Mouse (Mus musculus) midbrain, embryonic 11.5 days (tissue): ENCODE measurements around the gene Ankfn1. TPM values are rescaled to one million over a fixed set of nuclear protein-coding genes. Genes with fewer than 3 reads are reported as not detected.
A peak's percentile ranks its signal among the peaks of the same experiment; 100 is the strongest.

Source experiments
- ATAC-seq: fragments of 200-750 bp; cut with Nextera tagmentation; 2 replicates; pipeline ENCODE4 v1.8.0; 2017; ENCODE audit warnings: moderate TSS enrichment, moderate library complexity; ENCODE audit not compliant: low FRiP score
- DNase-seq: peaks from one replicate; pipeline ENCODE4 v3.0.0; 2015; ENCODE audit warnings: low spot score; ENCODE audit errors: missing footprints
- H3K27ac ChIP-seq: fragments of 300-500 bp; sonication (generic); 2 replicates; pipeline ENCODE4 v1.5.1; 2014; ENCODE audit warnings: low read depth, low read length
- H3K27me3 ChIP-seq: fragments of 300-500 bp; sonication (generic); 2 replicates; pipeline ENCODE4 v1.6.1; 2014; ENCODE audit warnings: mild to moderate bottlenecking, low read length, moderate library complexity, mixed read lengths; ENCODE audit not compliant: control insufficient read depth, insufficient read depth
- H3K36me3 ChIP-seq: fragments of 300-500 bp; sonication (generic); 2 replicates; pipeline ENCODE4 v1.6.1; 2014; ENCODE audit warnings: mild to moderate bottlenecking, low read length, moderate library complexity, mixed read lengths; ENCODE audit not compliant: control insufficient read depth, insufficient read depth
- H3K4me1 ChIP-seq: fragments of 300-500 bp; sonication (generic); 2 replicates; pipeline ENCODE4 v1.6.1; 2014; ENCODE audit warnings: low read length; ENCODE audit not compliant: control insufficient read depth, insufficient read depth
- H3K4me2 ChIP-seq: fragments of 300-500 bp; sonication (generic); 2 replicates; pipeline ENCODE4 v1.6.1; 2014; ENCODE audit warnings: mild to moderate bottlenecking, moderate library complexity
- H3K4me3 ChIP-seq: fragments of 300-500 bp; sonication (generic); 2 replicates; pipeline ENCODE4 v1.5.1; 2014; ENCODE audit warnings: low read depth, low read length
- H3K9ac ChIP-seq: fragments of 300-500 bp; sonication (generic); 2 replicates; pipeline ENCODE4 v1.6.1; 2014; ENCODE audit warnings: low read length
- H3K9me3 ChIP-seq: fragments of 300-500 bp; sonication (generic); 2 replicates; pipeline ENCODE4 v1.6.1; 2016; ENCODE audit warnings: low read length; ENCODE audit not compliant: control insufficient read depth
- WGBS: fragments of 180-500 bp; shearing (Covaris S2); extraction: QIAGEN DNeasy Blood & Tissue Kit; methylation state at CpG from one replicate; pipeline ENCODE4 v1.1.7; 2014; 5-methylcytosine and 5-hydroxymethylcytosine counted together
- polyA plus RNA-seq: library from polyadenylated mRNA; unstranded; fragments of >200 nt; fragmentation: Nextera tagmentation; extraction: Ambion mirVana; gene quantifications from 2 replicates; pipeline ENCODE4 v1.2.1, GENCODE M21; 2014

The Ankfn1 gene
- polyA plus RNA-seq, 1 experiment from 2014 or later: 2.2 TPM

- ATAC-seq: no peak
- Histone ChIP-seq H3K9me3 (no peaks in the 10 kb centered on the region), H3K27me3 (no peaks in the 10 kb centered on the region), H3K4me3 (no peak overlapping the region), H3K9ac (no peak overlapping the region), H3K27ac (no peak overlapping the region), H3K4me1 (no peaks in the 10 kb centered on the region), H3K36me3 (no peaks in the 10 kb centered on the region), H3K4me2 (no peak overlapping the region)
- DNase-seq: peak; percentile 60
- 77% methylated on average over 11 of the region's 11 CpGs for WGBS
Measured at GRCm38 (mm10) chr11:89574269-89574838, 203.1 kb downstream of the Ankfn1 start.

GRCm38 (mm10) chr11:89569391-89570145 lies 207.9 kb downstream of the Ankfn1 start:
- WGBS: 82% methylated on average over 11 of the region's 11 CpGs
- H3K27ac ChIP-seq: no peak overlapping the region
- no peak overlapping the region for H3K4me3 ChIP-seq
- no peaks in the 10 kb centered on the region for H3K36me3 ChIP-seq
- ATAC-seq: no peak
- H3K9me3 ChIP-seq: no peaks in the 10 kb centered on the region
- H3K27me3 ChIP-seq: no peaks in the 10 kb centered on the region
- H3K9ac ChIP-seq: no peak overlapping the region
- no peak overlapping the region for H3K4me2 ChIP-seq
- DNase-seq: peak; percentile 57
- H3K4me1 ChIP-seq: no peaks in the 10 kb centered on the region

GRCm38 (mm10) chr11:89568246-89568645 lies 209.2 kb downstream of the Ankfn1 start:
- ATAC-seq (no peak), DNase-seq (peak; percentile 26)
- Histone ChIP-seq H3K4me1 (no peaks in the 10 kb centered on the region), H3K9me3 (no peaks in the 10 kb centered on the region), H3K27me3 (no peaks in the 10 kb centered on the region), H3K27ac (no peak overlapping the region), H3K4me2 (no peak overlapping the region), H3K4me3 (no peak overlapping the region), H3K36me3 (no peaks in the 10 kb centered on the region), H3K9ac (no peak overlapping the region)
- WGBS: 90% methylated on average over 4 of the region's 4 CpGs

DNA sequence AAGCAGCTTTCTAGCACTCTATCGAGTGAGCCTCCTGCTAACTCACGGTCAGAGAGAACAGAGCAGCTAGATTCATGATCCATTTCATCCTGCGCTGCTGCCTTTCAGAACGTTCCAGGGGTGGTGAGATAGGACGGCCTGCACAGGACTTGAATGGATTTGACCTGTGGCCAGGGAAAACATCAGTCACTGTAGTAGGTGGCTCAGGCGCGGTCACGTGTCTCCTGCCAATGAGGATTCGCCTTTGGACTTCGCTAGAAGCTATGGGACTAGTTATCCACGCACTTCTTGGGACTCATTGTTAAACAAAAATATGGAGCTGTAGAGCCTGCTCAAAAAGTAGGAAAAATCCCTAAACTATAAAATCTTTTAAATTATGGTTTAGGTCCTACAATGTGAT lies 226.0 kb downstream of the Ankfn1 start:
- Histone ChIP-seq H3K27ac (no peak overlapping the region), H3K36me3 (no peaks in the 10 kb centered on the region), H3K4me2 (no peak overlapping the region), H3K4me1 (no peaks in the 10 kb centered on the region), H3K9ac (no peak overlapping the region), H3K4me3 (no peak overlapping the region), H3K27me3 (no peaks in the 10 kb centered on the region), H3K9me3 (no peaks in the 10 kb centered on the region)
- 93% methylated on average over 11 of the region's 11 CpGs for WGBS
- ATAC-seq: no peak
- DNase-seq: no peak

GRCm38 (mm10) chr11:89550921-89551320 lies 226.5 kb downstream of the Ankfn1 start:
- Histone ChIP-seq H3K9ac (no peak overlapping the region), H3K4me1 (no peaks in the 10 kb centered on the region), H3K4me3 (no peak overlapping the region), H3K4me2 (no peak overlapping the region), H3K27me3 (no peaks in the 10 kb centered on the region), H3K9me3 (no peaks in the 10 kb centered on the region), H3K36me3 (no peaks in the 10 kb centered on the region), H3K27ac (no peak overlapping the region)
- 88% methylated on average over 3 of the region's 3 CpGs for WGBS
- ATAC-seq: no peak
- no peak for DNase-seq

DNA sequence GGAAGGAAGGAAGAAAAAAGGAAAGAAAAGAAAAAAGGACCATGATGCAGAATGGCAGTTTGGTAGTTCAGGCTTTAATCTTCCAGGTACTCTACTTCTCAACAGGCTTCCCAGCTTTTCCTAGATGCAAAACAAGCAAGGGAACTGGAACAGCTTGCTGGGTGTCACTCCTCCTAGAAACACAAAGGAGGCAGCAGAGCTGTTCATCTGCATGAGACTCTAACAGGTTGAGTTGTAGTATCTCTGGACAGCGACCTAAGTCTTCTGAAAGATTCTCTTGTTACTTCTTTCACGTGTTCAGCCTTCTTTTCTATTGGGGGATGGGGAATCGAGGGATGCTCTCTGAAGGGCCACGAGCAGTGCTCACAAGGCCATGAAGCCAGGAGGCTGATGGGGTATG lies 228.7 kb downstream of the Ankfn1 start:
- ATAC-seq (no peak), DNase-seq (no peak)
- Histone ChIP-seq H3K4me3 (no peak overlapping the region), H3K9ac (no peak overlapping the region), H3K9me3 (no peaks in the 10 kb centered on the region), H3K36me3 (no peaks in the 10 kb centered on the region), H3K4me2 (no peak overlapping the region), H3K27ac (no peak overlapping the region), H3K27me3 (no peaks in the 10 kb centered on the region), H3K4me1 (peaks cover 6% of the 10 kb centered on the region)
- WGBS: 47% methylated on average over 4 of the region's 4 CpGs

- Histone ChIP-seq H3K9ac (no peak overlapping the region), H3K27ac (no peak overlapping the region), H3K4me3 (no peak overlapping the region), H3K4me1 (peaks cover 6% of the 10 kb centered on the region), H3K36me3 (no peaks in the 10 kb centered on the region), H3K9me3 (peaks cover 4% of the 10 kb centered on the region; the same call in 1 of the 2 replicates), H3K27me3 (no peaks in the 10 kb centered on the region), H3K4me2 (no peak overlapping the region)
- peak; percentile 94 for DNase-seq
- 43% methylated on average over 7 of the region's 7 CpGs for WGBS
- peak; percentile 73 for ATAC-seq
Measured at GRCm38 (mm10) chr11:89546164-89546563, 231.3 kb downstream of the Ankfn1 start.

DNA sequence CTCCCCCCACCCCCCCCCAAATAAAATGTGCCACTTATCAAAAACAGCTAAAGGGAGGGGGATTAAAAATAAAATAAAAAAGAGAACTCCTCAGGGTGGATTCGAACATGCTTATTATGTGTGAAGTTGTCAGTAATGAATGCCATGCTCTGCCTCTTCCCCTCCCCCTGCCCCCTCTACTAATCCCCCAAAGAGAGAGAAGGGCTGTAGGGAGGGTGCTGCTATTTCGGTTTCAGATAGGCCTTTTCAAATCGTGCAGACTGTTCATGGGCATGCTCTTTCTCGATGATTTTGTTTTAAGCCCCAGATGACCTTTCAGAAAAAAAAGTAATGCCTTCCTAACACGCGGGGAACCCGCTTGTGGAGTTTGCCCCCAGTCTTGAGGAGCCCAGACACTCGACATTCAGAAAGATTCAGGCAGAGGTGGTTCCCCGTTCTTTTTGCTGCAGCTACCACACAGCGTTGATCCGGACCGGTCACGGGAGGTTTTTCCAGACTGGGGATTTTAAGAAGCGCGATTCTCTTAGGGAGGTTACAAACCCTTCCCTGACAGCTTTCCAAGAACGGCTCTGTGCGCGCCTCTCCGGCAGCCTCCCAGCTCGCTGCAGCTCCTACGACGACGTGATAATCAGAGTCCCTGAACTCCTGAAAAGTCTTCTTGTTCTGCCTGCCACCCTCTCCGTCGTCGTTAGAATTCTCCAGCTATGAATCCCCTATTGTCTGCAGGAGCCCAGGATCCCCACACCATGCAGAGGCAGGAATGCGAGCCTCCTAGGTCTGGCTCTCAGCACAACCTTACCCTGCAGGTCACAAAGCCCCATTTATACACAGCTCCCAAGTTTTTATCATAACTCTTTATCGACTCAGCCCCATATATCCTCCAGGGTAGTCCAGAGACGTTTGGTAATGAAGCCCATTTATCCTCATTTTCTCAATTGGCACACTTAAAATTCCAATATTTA lies 232.3 kb downstream of the Ankfn1 start:
- peak; percentile 95 for DNase-seq
- Histone ChIP-seq H3K4me3 (no peak overlapping the region), H3K9me3 (peaks cover 4% of the 10 kb centered on the region; the same call in 1 of the 2 replicates), H3K27me3 (no peaks in the 10 kb centered on the region), H3K36me3 (no peaks in the 10 kb centered on the region), H3K9ac (peak overlapping the region; percentile 55), H3K4me2 (peak overlapping the region; percentile 38), H3K4me1 (peaks cover 6% of the 10 kb centered on the region), H3K27ac (peak overlapping the region; percentile 54)
- 3% methylated on average over 29 of the region's 29 CpGs for WGBS
- peak; percentile 71 for ATAC-seq
